Mouse (Mus musculus) mesoderm, embryonic 11.5 days (tissue): ENCODE measurements at regions not wholly inside any gene's neighbourhood (a gene's known extent, or its start where the extent isn't known, plus 50 kb on each side); places are given as distances from the start of the nearest gene placed in this dataset.

Experiments used
- DNase-seq: peaks from one replicate; pipeline ENCODE4 v3.0.0-alpha.2; 2012; ENCODE audit warnings: low read depth, low spot score

DNA sequence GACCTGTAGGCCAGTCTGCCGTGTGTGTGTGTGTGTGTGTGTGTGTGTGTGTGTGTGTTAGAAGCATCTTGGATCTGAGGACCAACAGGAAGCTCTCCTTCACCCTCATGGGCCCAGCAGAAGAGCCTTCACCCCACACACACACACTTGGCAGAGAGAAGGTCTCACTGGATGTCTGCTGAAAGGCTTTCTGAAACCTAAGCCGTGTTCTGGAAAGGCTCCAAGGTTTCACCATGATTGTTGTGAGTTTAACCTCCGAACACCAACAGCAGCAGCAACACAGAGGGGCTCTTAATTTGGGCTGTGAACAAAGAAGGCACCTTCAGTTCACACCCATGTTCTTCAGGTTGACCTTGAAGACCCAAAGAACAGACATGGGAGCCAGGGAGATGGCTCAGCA is 124.9 kb upstream of the Dynlrb2 start:
- DNase-seq = no peak

- no peak for DNase-seq
Observed at GRCm38 (mm10) chr8:116375758-116376157, 129.0 kb upstream of the Dynlrb2 start.

GRCm38 (mm10) chr8:116373063-116373462 is 131.7 kb upstream of the Dynlrb2 start:
- no peak for DNase-seq

- no peak for DNase-seq
Observed at GRCm38 (mm10) chr8:116372574-116372973, 132.2 kb upstream of the Dynlrb2 start.

GRCm38 (mm10) chr8:116372056-116372455 is 132.7 kb upstream of the Dynlrb2 start:
- no peak for DNase-seq

- DNase-seq = no peak
Observed at GRCm38 (mm10) chr8:116367491-116367890, 137.3 kb upstream of the Dynlrb2 start.

- DNase-seq = no peak
Observed at GRCm38 (mm10) chr8:116366706-116367105, 138.1 kb upstream of the Dynlrb2 start.

DNA sequence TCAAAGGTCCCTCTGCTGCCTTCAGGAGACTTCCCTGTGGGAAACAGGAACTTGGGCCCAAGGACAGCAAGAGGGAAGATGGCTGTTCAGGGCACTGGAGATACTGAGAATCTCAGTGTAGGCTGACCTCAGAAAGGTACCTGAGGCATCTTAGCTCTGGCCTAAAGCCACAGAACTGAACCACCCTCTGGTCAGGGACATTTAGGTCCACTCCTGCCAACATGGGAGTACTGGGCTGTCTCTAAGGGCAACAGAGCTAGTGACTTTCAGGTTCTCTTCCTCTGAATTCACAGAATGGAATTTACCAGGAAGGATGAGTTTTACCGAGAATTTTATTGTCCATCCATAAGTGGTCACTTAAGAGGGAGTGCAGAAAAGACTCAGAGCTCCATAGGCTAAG is 140.0 kb upstream of the Dynlrb2 start:
- no peak for DNase-seq

DNA sequence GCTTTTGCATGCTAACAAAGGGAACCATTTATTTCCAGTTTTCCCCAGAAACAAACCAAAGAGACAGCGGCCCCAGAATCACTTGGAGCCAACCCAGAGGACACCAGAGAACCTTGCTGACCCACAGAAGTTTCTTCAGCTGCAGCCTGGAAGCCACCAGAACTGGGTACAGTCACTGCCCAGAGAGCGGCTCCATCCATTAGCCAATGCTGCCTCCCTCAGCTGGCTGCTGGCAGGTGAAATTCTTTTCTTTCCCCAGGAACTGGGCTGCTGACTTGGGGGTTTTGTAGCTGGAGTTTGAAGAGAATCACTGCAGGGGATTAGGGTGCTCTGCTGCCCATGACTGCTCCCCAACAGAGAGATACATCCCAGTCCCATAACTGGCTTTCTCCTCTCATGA is 140.6 kb upstream of the Dynlrb2 start:
- no peak for DNase-seq

DNA sequence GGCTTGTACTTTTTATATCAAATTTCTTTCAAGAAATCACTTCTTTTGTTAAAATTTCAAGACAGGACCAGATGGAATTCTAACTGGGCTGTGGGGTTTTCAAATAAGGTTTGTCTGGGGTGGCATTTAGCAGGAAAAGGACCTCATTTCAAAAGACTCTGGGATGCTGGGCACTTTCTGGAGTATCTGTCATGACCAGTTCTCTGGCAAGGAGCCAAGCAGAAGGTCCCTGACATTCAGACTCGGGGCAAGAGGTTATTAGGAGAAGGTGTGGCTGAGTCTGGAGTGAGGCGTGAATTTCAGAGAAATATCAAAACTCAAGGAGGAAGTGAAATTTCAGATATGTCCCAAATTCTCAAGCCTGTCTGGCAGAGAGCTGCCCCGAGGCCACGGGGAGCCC is 142.4 kb upstream of the Dynlrb2 start:
- DNase-seq = no peak

GRCm38 (mm10) chr8:116359761-116360160 is 145.0 kb upstream of the Dynlrb2 start:
- DNase-seq = no peak

GRCm38 (mm10) chr8:116354756-116355155 is 150.0 kb upstream of the Dynlrb2 start:
- DNase-seq = no peak

- no peak for DNase-seq
Observed at GRCm38 (mm10) chr8:116353911-116354310, 150.9 kb upstream of the Dynlrb2 start.

DNA sequence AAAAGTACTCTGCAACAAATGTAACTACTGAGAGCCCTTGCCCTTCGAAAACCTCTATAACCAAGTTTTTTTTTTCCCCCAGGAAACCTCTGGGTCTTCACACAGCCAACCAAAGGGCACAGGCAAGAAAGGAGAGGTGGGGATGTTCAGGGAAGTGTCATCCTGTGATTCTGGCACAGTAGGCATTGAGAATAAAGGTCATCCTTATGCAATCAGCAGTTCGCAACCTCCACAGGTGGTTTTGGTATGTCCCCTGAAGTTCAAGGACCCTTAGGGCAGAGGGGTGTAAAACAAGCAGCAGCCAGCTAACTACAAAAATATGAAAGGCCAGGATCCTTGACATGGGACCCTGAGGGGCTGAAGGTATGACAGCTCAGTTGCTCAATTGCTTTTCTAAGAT is 152.1 kb upstream of the Dynlrb2 start:
- no peak for DNase-seq

DNA sequence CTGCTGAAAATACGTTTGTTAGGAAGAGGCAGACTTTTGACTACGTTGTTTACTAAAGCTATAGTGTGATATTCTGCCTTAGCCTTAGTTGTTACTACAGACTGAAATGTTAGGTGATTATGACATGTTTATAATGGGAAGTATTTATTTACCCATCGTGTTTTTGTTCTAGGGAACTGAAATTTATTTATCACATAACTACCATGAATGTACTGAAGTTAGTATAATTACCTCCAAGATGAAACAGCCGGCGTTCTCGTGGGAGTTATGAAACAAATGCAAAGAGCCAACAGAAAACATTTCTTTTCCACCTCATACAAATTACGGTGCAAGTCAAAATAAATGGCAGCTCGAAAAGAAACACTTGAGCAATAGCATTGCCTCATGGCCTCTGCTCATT is 155.8 kb upstream of the Dynlrb2 start:
- no peak for DNase-seq

- no peak for DNase-seq
Observed at GRCm38 (mm10) chr8:116346990-116347389, 157.8 kb upstream of the Dynlrb2 start.

- DNase-seq = no peak
Observed at GRCm38 (mm10) chr8:116344590-116345222, 160.1 kb upstream of the Dynlrb2 start.

GRCm38 (mm10) chr8:116343534-116343933 is 161.2 kb upstream of the Dynlrb2 start:
- DNase-seq = no peak

- no peak for DNase-seq
Observed at GRCm38 (mm10) chr8:116334772-116335171, 170.0 kb upstream of the Dynlrb2 start.

DNA sequence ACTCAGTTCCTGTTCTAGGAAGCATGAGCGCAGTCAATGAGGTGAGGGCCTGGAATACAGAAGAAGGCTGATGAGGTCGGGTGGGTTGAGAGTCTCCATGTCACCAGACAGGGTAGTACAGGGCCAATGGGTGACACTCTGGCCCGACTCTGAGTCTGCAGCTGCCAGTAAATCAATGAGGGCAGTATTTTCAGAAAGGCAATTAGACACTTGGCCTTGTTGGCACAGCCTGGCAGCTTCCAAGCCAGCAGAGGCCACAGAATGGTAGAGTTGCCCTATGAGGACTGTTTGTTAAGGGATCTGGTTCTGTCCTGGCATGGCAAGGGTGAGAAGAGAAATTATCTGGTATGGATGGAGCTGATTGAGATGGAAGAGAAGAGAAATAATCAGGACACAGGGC is 170.7 kb upstream of the Dynlrb2 start:
- no peak for DNase-seq

DNA sequence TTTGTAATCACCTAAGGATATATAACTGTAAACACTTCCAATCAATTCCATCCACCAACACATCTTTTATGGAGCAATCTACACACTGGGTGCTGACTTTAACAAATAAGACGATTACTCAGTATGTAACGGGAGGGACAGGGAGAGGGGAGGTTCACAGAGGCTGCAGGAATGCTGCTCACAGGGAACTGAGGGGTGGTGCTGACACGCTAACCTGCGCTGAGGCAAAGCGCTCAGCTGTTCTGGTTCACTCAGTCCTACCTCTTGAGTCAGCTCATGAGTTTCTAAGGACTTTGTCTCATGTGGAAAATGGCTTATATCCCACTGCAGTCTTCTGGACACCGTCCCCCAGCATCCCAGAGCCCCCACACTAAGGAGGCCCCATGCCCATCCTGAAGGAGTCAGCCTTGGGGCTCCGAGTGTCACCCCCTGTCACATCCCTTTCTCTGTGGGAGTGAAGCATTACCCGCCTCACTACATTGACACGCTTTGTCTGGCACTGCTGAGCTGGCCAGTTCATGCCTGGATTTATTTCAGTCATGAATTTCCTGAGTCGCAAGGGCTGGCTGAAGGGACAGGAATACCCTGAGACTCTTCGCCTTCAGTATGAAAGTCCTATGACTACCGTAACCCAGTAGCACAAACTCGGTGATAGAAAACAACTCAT is 184.6 kb upstream of the Dynlrb2 start:
- no peak for DNase-seq

- DNase-seq = no peak
Observed at GRCm38 (mm10) chr8:116315410-116315809, 189.4 kb upstream of the Dynlrb2 start.

DNA sequence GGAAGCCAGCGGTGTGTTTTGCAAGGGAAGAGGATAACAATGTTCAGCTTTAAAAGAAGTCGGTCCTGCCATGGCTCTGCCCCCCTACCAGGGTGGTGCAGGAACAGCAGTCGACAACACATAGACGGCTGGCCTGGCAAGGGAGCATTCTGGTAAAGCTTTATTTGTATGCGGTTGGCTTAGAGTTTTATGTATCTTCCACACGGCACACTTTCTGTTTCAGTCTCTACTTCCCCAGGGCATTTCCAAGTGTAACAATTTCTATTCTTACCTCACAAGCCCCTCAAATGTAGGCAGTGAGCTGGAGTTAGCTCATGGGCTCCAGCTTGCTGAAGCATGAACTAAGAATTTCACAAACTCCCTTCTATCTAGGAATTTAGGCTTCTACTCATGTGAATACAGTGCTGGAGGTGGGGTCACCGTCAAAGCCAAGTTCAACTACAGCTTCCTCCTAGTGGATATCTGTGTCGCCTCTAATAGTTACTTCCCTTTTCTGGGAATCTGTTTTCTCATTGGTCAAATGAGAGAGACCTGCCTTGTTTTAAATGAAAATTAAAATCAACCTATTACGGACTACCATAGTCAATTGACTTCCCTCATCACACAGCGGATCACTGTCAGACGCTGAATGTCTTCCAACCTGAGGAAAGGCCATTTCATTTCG is 190.2 kb upstream of the Dynlrb2 start:
- DNase-seq = no peak
